8 mouse cellular contexts compared by ENCODE assay signal in genomic region chr2:34944761-34945160, GRCm38 (mm10). TPM values are rescaled to one million over a fixed set of nuclear protein-coding genes. Genes with fewer than 3 reads are reported as not detected.
DNase-seq lines count a peak whose midpoint lies in the region; ATAC-seq lines count a peak whose summit lies in the region.

No protein-coding gene starts in this region.

- peak; percentile 50; the same call in 1 of the 2 replicates for ATAC-seq in kidney, embryonic 16.5 days (ENCODE audit: low FRiP score, low TSS enrichment)
- peak; percentile 78 for ATAC-seq in common myeloid progenitor, adult 5-6 weeks (replicated peaks; ENCODE audit: low read depth, poor library complexity, severe bottlenecking)

- no peak overlapping the region for H3K9ac ChIP-seq in kidney, embryonic 16.5 days (replicated peaks; ENCODE audit: low read length)

- H3K36me3 ChIP-seq in kidney, embryonic 16.5 days (ENCODE audit: insufficient read depth, low read length): no peaks in the 10 kb centered on the region

- H3K4me2 ChIP-seq in kidney, embryonic 16.5 days (replicated peaks; ENCODE audit: low read depth, low read length): peak overlapping the region; percentile 14; the same call in 1 of the 2 replicates

- H3K4me1 ChIP-seq in kidney, embryonic 16.5 days (ENCODE audit: insufficient read depth, low read length): peaks cover 9% of the 10 kb centered on the region

- H3K27ac ChIP-seq in kidney, embryonic 16.5 days (ENCODE audit: low read length): no peak overlapping the region

- H3K4me3 ChIP-seq in kidney, embryonic 16.5 days (ENCODE audit: low read length): no peak overlapping the region

- intact Hi-C loops in heart, postnatal 10 days (cut with DNase I): no loop called here

- 23% methylated on average over 8 of the region's 8 CpGs for WGBS in kidney, embryonic 16.5 days

- no peaks in the 10 kb centered on the region for H3K27me3 ChIP-seq in kidney, embryonic 16.5 days (ENCODE audit: insufficient read depth, low read length)

- no peaks in the 10 kb centered on the region for H3K9me3 ChIP-seq in kidney, embryonic 16.5 days (ENCODE audit: low read length)

- no peak for DNase-seq in kidney, adult 9 months
- DNase-seq in heart, postnatal 10 days: peak; percentile 69 to 73
- DNase-seq in lung, adult 18-20 months: peak; percentile 85 to 88
- DNase-seq in spleen, postnatal 4 days (ENCODE audit: low spot score in 2 of 2): peak; percentile 80 to 89
- DNase-seq in cerebellum, postnatal 36 days: no peak
- no peak for DNase-seq in cerebellum, adult 11 months

RNA-seq across cellular contexts. Expression of gene Traf1, which starts 16.8 kb away (rescaled TPM):
- 30.3 and 33.2 TPM in 2 replicates for polyA plus RNA-seq in kidney, embryonic 16.5 days (2015; fragmentation: Nextera tagmentation; extraction: Ambion mirVana)
- total RNA-seq in common myeloid progenitor, adult 5-6 weeks (2017): 0.69 and 1.3 TPM in 2 replicates
- total RNA-seq in heart, postnatal 10 days (2021): 1 to 10 TPM; 1.3 to 1.8 TPM

RNA-seq across cellular contexts. Expression of gene Phf19, which starts 30.9 kb away (rescaled TPM):
- polyA plus RNA-seq in kidney, embryonic 16.5 days (2015; fragmentation: Nextera tagmentation; extraction: Ambion mirVana): 21.4 and 22.2 TPM in 2 replicates
- total RNA-seq in common myeloid progenitor, adult 5-6 weeks (2017): 5.8 and 9.6 TPM in 2 replicates
- total RNA-seq in heart, postnatal 10 days (2021): 1 to 10 TPM; 3.5 to 3.8 TPM

Comparison
In these comparisons a context has a peak if more than half of its experiments do, and no peak if none do; other contexts are left out.
1. DNase-seq: peak in heart, postnatal 10 days (2 of 2), lung, adult 18-20 months (2 of 2) and spleen, postnatal 4 days (2 of 2); none in kidney, adult 9 months (single experiment), cerebellum, postnatal 36 days (0 of 2) and cerebellum, adult 11 months (single experiment).